Mouse (Mus musculus) CD4-positive, CD25-positive, alpha-beta regulatory T cell, adult 2 months (primary cell): ENCODE results near the gene Ptprb.

Experiments used
- DNase-seq: peaks from one replicate; pipeline ENCODE4 v3.0.0-alpha.2; 2012; ENCODE audit warnings: low read depth, low spot score

Ptprb gene

GRCm38 (mm10) chr10:116420976-116421375 lies 145.7 kb downstream of the Ptprb start:
- DNase-seq: no peak

GRCm38 (mm10) chr10:116422551-116422950 lies 147.2 kb downstream of the Ptprb start:
- peak; percentile 55 for DNase-seq

DNA sequence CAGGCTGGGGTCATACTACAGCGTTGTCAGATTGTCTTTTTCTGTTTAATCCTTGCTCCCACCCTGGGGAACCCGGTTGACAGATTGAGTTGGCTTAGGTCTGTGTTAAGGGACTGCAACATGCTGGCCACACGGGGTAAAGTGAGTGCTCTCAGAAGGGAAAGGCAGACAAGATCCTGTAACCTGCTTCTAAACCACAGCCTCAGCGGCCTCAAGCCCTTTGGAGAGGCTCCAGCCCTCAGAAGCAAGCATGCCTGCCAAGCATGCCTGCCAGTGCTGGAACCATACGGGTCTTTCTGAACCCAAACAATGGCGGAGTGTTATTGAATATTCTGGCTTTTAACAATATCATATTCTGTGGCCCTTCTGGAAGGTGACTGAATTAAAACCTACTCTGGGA lies 149.6 kb downstream of the Ptprb start:
- no peak for DNase-seq

DNA sequence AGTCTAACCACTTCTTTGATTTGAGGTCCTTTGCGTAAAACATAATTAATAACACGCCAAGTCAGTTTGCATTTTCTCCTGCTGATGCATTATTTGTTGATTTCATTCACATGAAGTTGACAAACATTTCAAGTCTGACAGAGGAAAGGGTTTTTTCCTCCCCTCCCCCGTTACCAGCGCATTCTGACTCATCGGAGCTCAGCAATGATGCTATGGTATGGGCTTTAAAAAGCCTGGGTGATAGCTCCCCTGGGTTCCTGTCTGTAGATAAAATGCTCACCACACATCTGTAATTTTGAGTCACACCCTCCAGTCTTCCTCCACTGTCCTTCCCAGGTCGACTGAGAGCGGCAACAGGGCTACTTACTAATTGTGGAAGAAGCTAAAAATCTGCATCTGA lies 150.9 kb downstream of the Ptprb start:
- peak; percentile 31 for DNase-seq

DNA sequence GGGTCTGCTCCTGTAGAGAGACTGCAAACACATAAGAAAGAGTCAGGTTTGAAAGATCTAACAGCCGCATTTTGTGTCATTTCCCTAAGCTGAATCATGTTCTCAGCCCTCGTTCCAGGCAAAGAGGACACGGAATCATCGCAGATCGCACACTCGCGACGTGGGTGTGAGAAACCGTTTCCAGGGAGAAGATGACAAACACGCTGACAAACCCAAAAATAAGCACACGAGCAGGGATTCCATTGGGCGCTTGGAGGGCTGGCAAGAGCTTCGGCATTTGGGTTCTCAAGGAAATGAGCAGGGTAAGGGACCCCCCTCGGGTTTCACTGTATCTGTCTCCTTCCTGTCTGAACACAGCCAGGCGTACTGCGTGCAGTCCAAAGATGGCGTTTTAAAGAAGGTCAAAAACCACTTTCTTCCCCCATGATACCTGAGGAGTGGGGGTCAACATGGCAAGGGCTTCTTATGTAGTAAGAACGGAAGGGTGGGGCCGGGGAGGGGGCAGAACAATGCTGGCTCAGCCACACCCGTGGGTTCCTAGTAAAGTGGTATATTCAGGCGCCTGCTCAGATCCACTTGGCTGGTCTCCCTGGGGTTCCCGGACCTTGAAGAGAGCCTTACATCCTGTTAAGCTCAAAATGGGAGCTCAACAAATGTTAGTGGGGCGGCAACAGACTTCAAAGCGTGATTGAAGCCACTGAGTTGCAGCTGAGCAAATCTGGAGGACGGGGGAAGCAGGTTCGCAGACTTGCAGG lies 152.9 kb downstream of the Ptprb start:
- DNase-seq: no peak

GRCm38 (mm10) chr10:116432421-116432820 lies 157.1 kb downstream of the Ptprb start:
- no peak for DNase-seq

DNA sequence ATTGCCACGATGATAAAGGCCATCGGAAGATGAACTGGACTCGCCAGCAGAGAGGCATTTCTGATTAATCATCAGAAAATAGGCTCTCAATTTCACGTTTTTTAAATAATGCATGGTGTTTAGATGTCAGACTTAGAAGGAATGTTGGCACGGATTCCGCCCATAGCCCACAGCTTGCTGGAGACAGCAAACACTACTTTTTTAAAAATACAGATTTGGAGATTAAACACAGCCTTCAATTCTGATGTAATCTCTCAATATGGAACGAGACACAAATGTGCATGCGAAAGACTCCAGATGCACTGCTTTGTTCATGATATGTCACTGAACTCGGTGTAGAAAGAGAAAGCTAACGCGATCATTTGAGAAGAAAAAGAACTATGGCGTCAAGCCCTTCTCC lies 160.1 kb downstream of the Ptprb start:
- DNase-seq: no peak
